Mouse (Mus musculus) left cerebral cortex, adult 8-10 months (tissue): ENCODE results near the gene Myl4. TPM values are rescaled to one million over a fixed set of nuclear protein-coding genes. Genes with fewer than 3 reads are reported as not detected.

Source experiments
- DNase-seq, 2 experiments: peaks; one replicate each; pipeline ENCODE4 v3.0.0; 2022; ENCODE audit warnings: low spot score in 2 of 2
- total RNA-seq, 4 experiments: library from RNA; stranded (reverse); gene quantifications; 2 replicates each; pipeline ENCODE4 v1.2.4; 2022

Gene Myl4
- total RNA-seq, 4 experiments from 2014 or later: 16.9 to 21.9 (median 18.7) TPM

DNA sequence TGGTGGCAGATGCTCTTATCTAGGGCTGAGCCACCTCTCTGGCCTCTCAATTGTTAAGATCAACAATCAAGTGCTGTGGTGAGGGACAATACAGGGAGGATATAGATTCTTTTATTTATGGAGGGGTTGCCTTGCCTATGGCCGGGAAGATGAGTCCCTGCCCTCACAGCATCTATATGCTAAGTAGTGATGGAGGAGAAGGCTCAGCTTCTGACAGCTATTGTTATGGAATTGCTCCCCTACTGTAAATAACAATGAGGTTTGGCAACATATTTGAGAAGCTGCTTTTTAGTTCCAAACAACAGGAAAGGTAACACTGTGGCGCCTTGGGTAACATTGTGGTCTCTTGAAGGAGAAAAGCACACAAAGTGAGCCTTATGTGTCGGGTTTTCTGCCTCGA is 50.2 kb downstream of the Myl4 start:
- no peak for DNase-seq

DNA sequence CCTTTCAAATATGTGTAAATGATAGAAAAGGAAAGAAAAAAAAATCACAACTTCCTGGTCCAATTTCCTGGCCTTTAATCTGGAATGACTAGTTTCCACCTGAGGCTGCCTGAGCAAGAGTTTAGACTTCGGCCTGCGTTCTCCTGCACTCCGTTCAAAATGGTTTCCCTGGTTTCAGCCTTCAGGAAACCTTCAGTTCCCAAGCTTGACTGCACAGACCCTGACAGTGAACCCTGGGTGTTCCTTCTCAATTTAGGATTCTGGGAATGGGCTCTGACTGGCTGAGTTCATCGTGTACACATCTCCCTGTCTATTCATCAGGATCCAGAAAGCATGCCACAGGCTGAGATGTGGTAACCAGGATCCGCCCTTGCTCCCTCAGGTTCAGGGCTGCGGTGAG is 53.7 kb downstream of the Myl4 start:
- no peak for DNase-seq

GRCm38 (mm10) chr11:104607491-104608245 is 57.2 kb downstream of the Myl4 start, which contains the start of gene Itgb3:
Gene Itgb3, plus strand, starts transcription at chr11:104608000.
- peak; percentile 19 to 29 for DNase-seq

DNA sequence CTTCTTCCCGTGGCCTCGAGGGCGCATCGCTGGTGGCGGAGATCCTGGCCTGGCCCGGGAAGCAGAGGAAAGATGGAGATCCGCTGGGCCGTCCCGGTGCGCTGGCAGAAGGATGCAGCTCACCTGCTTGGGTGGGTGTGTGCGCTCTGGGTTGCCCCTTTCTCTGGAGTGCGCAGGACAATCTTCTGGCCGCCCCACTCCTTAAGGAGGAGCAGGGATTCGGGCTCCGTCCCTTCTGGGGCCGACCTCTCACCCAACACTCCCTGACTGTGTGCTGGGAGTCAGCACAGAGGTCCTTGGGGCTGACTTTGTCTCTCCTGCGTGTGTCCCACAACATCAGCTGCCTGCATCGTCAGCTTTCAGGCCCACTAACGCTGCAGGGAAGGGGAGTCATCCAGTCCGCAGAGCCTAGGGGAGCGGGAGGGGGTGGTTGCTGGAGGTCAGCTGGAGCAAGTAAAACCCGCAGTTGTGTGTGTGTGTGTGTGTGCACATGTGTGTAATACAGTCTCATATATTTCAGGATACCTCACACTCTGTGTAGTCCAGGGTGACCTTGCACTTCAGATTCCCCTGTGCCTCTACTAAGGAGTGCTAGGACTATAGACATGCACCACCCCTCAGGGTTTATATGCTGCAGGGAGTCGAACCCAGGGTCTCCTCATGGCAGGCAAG is 57.9 kb downstream of the Myl4 start:
- no peak for DNase-seq

- no peak for DNase-seq
Observed at GRCm38 (mm10) chr11:104609033-104609684, 58.7 kb downstream of the Myl4 start.

GRCm38 (mm10) chr11:104609733-104610132 is 59.3 kb downstream of the Myl4 start:
- no peak for DNase-seq

DNA sequence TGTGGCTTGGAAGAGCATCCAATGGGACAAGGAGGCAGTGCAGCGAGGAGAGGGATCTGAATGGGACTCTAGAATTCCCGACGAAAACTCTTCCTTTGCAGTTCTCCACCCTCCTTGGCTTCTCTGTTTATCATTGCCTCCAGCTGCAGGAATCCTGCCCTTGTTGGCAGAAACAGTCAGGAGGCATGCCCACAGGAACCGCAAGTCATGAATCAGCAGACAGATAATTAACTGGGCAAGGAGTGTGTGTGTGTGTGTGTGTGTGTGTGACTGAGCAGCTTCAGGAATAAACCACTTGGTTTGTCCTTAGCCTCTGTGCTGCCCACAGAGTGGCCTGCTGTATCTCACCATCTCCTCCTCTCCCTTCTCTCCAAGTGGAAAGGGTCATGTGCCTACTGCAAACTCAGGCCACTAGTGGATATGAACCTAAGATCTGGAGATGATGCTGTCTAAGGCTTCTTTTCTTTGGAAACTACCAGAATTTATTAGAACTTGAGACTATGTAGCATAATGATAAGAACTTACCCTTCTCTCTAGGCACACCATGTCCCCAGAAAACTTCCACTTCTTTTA is 61.2 kb downstream of the Myl4 start:
- no peak for DNase-seq

- no peak for DNase-seq
Observed at GRCm38 (mm10) chr11:104613551-104613950, 63.1 kb downstream of the Myl4 start.

DNA sequence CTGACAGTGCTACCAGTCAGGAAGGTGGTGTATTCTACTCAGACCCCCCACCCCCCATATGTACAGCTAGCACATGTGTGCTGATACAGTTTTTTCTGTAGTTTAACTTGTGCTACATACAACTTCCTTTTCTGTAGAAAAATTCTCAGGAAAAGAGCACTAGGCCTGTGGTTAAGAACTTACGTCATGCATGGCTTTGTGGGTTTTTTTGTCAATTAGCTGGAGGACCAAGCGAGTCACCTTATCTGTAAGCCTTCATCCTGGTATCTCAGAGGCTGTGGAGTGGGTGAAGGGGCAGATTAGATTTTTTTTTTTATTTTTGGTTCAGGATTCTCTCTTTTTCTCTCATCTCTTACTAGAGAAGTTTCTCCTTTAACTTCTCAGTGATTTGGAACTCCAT is 63.7 kb downstream of the Myl4 start:
- DNase-seq: no peak

DNA sequence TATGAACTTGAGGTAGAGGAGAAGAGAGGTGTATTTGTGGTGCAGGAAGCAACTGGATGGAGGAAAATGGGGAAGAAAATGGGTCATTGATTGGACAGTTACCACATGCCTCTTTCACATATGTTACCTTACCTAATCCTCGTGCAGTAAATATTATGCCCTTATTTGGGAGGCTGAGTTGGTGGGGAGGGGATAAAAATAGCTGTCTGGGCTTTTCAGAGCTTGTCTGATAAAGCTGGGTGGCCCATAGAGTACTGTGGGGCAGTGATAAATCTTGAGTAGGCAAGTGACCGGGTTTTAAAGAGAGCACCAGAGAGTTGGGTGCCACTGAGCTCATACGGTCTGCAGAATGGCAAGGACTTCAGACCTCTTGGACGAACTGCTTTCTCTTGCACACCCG is 65.7 kb downstream of the Myl4 start:
- no peak for DNase-seq

DNA sequence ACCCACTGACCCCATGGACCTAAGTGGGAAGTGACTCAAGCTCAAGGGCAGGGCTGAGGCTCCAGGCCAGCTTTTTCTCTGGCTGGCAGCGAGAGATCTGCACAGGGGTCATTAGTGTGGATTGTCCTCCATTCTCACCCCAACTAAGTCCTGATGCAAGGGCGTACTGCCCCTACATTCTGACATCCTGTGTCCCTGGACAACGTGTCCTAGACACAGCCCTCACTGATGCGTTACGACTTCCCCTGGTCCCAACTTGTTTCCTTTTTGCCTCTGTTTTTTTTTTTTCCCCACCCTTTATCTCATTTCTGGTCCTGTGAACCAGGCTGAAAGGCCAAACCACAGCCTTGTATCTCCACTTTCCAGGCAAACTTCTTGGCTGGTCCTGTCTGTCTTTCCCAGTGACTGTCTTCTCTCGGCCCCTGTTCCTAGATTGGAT is 68.2 kb downstream of the Myl4 start:
- no peak for DNase-seq

DNA sequence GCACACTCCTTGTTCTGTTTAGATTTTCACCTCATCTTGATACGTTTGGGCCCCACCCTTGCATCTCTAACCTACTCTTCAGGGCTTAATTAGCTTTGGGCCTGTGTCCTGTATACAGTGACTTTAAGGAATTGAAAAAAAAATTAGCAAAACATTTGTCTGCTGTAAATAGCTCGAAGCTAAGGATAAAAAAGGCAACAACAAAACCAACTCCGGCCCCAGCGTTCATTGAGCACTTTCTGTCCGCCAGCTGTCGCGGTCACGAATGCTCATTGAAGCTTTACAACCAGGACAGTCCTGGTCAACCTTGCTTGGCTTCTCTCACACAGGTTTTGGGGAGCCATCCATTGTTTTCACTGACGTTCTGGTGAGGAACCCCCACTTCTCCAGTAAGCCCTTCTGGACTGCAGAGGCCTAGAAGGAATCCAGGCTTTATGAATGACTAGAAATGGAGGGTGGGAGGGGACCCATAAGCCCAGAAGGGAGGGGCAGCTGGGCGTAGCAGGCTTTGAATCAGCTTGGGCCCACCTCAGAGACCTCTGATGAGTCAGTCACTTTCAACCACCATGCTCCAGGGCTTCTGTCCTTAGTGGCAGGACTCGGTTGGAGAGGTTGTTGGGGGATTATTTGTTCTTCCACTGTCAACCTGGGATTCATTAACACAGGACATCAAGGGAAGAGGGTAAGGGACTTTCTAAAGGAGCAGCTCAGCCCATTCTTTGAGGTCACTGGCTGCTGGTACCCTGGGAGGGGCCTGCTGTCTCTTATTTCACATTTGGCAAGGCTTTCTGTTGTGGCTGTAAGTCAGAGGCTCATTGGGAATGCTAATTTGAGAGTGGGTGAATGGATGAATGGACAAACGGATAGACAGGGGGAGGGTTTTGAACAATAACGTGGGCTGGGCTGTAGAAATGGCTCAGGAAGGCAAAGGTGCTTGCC is 68.9 kb downstream of the Myl4 start:
- no peak for DNase-seq

- DNase-seq: no peak
Observed at GRCm38 (mm10) chr11:104622040-104622962, 71.8 kb downstream of the Myl4 start.

- DNase-seq: no peak
Observed at GRCm38 (mm10) chr11:104624791-104625391, 74.4 kb downstream of the Myl4 start.

DNA sequence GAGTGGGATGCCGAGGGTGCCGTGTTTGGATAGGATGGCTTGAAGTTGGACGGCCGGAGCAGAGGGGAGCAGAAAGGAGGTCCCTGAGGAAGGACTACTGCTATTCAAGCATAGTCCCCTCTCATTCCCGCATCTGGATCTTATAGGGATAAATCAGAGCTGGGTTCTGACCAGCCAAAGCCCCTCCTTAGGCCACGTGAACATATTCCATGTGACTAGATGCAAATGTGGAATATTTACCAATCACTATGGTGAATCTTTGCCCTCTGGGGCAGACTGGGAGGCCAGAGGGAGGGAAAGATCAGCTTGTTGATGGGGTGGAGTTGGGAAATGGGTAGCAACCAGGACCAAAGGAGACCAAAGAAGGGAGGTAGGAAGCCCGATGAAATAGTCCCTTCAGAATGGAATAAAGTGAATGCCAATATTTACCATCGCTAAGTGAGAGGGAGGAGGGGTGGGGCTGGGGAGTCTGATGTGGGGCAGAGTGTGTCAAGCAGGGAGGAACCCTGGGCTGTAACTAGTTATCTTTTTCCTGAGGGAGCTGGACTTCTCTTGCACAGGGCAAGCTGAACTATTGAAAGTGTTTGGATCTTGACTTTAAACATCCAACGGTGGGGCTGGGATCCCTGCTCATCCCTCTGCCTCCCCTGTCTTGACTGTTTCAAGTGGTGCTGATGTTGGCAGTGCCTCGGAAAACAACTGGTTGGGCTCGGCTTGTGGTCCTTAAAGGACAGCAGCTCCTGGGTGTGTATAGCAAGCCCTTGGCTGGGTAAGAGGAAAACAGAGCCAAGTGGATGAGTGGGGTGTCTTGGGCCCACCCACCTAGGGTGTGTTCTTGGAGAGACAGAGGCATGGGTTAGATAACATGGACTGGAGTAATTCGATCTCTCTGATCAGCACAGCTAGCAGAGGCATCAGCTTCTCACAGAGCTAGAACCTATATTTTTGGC is 75.3 kb downstream of the Myl4 start:
- DNase-seq: no peak

- no peak for DNase-seq
Observed at GRCm38 (mm10) chr11:104626635-104627034, 76.2 kb downstream of the Myl4 start.

- no peak for DNase-seq
Observed at GRCm38 (mm10) chr11:104627616-104628301, 77.3 kb downstream of the Myl4 start.

DNA sequence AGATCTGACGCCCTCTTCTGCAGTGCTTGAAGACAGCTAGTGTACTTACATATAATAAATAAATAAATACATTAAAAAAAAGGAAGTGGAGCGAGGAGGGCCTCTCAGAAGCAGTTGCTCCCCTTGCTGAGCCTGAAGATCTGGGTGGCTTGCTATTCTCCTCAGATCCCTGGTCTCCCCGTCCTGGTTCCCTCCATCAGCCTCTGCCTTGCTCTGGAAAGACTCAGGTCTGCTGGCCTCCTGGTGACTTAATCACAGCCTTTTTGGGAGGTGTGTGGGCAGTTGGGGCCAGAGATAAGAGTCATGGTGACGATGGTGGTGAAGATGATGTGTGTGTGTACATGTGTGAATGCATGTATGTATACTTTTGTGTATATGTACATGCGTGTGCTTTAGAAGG is 78.1 kb downstream of the Myl4 start:
- no peak for DNase-seq
